Mouse (Mus musculus) embryonic facial prominence, embryonic 13.5 days (tissue): ENCODE measurements around the gene Olfr16. TPM values are rescaled to one million over a fixed set of nuclear protein-coding genes. Genes with fewer than 3 reads are reported as not detected.

Source experiments
- polyA plus RNA-seq: library from polyadenylated mRNA; unstranded; fragments of >200 nt; fragmentation: Nextera tagmentation; extraction: Ambion mirVana; gene quantifications from 2 replicates; pipeline ENCODE4 v1.2.1, GENCODE M21; 2015

Olfr16 gene
- polyA plus RNA-seq, 1 experiment from 2014 or later, result not detected

Other genes starting within 250 kb of the Olfr16 start
- 1.4 TPM in 1 of 2 replicates, not detected in the other for gene Apcs, start 55.4 kb upstream of the Olfr16 start, polyA plus RNA-seq
- gene Olfr1408, start 187.0 kb downstream of the Olfr16 start, polyA plus RNA-seq, result not detected in 2 replicates
- gene Olfr1406, start 240.2 kb downstream of the Olfr16 start, polyA plus RNA-seq, result not detected in 2 replicates
- not detected in 2 replicates for gene Olfr218, start 247.4 kb downstream of the Olfr16 start, polyA plus RNA-seq